Mouse (Mus musculus): ENCODE results near the gene Pphln1. TPM values are rescaled to one million over a fixed set of nuclear protein-coding genes. Genes with fewer than 3 reads are reported as not detected.
A peak's percentile ranks its signal among the peaks of the same experiment; 100 is the strongest.
"Not testable (repeated sequence)": the region's sequence is repeated elsewhere in the genome, so short reads cannot be mapped to it uniquely, and the experiment has no call there.

Pphln1 gene
- total RNA-seq (2021): 10 to 100 TPM; 31.6 to 34.3 TPM
- long read RNA-seq, partial matches to known transcripts: 1 of 8 reads
- long read RNA-seq, other reads (novel, unspliced or antisense): 6 of 8 reads

DNA sequence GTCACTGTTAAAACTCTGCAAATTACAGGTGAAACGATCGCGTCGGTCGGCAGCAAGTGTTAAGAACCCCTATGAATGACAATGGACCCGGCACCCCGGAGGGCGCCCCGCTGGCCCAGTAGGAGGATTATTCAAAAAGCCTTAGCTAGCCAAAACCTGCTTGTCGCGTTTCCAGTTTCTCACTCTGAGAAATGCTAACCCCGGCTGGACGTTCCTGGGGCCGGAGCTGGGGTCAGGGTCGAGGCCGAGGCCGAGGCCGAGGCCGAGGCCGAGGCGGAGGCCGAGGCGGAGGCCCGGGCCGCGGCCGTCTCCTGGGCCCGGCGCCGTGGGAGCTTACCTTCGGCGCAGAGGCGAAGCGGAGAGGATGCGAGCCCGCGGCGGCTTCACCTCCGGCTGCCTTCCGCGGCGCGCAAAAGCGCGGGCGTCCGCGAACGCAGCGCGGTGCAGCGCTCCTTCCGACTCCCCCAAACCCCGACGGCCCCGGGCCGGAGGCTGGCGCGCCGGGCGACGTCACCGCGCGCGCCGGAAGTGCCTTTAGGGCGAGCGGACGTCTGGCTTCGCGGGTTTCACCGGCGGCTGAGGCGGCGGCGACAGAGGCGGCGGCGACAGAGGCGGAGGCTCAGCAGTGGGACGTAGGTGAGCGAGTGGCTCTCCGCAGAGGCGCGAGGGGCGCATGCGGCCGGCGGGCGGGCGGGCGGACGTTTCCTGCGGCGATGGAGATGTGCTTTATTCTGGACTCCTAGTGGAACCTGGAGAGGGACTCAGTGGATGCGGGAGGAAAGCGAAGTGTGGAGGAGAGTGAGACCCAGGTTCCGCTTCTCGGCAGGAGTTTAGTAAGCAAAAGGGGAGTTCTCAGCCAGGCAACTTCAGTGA is at the start of gene Pphln1, which contains the start of gene Zcrb1:
Pphln1 (plus strand) TSS at position 525 of the 873 bp plus-strand sequence.
Zcrb1 (minus strand) TSS at position 509 of the 873 bp plus-strand sequence.
- DNase-seq (ENCODE audit: low spot score in 2 of 2): peak; percentile 78 to 88

DNA sequence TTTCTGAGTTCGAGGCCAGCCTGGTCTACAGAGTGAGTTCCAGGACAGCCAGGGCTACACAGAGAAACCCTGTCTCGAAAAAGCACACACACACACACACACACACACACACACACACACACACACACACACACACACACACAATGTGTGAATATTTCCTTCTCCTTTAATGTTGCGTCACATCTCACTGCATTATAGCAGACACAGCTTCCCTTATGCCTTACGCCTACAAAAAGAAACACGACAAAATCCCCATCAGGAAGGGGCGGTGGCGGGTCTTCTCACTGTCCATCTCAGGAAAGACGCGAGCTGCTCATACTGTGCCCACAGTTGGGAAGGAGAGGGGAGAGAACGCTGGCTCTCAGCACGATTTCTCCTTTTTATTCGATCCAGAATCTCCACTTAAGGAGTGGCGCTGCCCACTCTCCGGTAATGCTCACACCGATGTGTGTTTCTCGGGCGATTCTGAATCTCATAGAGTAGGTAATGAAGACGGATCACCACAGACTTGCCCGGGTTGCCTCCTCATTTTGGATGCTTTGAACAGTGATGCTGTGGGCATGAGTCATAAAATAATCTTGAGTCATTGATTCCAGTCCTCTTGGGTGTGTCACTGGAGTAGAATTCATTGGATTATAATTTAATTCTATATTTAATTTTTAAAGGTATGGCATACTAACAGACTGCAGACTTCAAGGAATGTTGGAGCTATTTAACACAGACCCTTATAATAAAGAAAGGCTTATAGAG is 39.6 kb upstream of the Pphln1 start:
- no peak for DNase-seq (ENCODE audit: low spot score in 2 of 2)

DNA sequence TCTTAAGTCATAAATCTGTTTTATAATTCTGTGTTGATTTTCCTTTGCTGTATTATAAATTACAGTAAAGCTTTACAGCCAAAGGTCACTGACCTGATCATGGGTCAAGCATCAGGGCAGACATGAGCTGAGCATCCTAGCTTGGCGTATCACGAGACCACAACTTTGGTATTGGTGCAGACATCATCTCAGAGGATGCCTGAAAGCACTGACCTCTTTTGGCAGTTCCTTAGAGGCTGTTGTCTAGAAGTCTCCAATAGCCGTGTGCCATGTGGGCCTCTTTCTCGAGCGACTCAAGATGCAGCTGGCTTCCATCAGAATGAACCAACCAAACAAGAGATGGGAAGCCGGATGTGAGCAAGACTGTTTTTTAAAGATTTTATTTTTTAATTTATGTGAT is 32.6 kb upstream of the Pphln1 start:
- DNase-seq (ENCODE audit: low spot score in 2 of 2): no peak

DNA sequence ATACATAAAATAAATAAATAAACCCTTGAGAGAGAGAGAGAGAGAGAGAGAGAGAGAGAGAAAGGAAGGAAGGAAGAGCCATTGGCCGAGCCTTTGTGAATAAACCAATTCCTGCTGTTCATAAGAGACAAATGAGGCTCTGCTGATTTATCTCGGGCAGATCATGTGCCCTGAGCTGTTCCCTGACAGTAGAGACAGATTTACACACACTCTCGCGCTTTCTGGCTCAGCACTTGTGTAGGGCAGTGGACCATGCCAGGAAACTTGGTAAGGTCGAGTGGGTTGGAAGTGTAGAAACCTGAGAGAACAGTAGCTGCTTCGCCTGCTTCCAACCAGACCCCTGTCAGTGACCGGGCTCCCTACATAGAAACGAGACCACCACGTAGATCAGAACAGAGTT is 29.6 kb upstream of the Pphln1 start:
- DNase-seq (ENCODE audit: low spot score in 2 of 2): no peak

DNA sequence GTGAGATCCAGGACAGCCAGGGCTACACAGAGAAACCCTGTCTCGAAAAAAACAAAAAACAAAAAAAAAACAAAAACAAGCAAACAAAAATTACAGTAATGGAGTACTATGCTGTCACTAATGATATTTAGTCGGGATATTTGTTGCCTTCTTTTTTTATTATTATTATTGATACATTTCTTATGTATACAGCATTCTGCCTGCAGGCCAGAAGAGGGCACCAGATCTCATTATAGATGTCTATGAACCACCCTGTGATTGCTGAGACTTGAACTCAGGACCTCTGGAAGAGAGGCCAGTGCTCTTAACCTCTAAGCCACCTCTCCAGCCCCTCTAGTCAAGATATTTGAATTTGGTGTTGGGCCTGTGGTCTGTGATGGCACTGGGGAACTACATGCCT is 26.3 kb upstream of the Pphln1 start:
- DNase-seq (ENCODE audit: low spot score in 2 of 2): no peak

DNA sequence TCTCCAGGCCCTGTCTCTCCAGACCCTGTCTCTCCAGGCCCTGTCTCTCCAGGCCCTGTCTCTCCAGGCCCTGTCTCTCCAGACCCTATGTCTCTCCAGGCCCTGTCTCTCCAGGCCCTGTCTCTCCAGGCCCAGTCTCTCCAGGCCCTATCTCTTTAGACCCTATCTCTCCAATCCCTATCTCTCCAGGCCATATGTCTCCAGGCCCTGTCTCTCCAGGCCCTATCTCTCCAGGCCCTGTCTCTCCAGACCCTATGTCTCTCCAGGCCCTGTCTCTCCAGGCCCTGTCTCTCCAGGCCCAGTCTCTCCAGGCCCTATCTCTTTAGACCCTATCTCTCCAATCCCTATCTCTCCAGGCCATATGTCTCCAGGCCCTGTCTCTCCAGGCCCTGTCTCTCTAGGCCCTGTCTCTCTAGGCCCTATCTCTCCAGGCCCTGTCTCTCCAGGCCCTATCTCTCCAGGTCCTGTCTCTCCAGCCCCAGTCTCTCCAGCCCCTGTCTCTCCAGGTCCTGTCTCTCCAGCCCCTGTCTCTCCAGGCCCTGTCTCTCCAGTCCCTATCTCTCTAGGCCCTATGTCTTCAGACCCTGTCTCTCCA is 25.5 kb upstream of the Pphln1 start:
- not testable (repeated sequence) for DNase-seq (ENCODE audit: low spot score in 2 of 2)

DNA sequence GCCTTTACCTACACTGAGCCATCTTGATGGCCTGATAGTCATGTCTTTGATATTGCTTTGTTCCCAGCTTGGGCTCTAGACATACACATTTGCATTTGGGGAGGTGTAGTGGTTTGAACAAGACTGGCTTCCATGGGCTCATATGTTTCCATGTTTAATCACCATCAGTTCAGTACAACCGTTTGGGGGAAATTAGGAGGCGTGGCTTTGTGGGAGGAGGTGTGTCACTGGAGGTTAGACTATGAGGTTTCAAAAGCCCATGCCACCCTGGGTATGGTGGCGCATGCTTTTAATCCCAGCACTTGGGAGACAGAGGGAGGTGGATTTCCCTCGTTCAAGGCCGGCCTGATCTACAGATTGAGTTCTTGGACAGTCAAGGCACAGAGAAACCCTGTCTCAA is 22.5 kb upstream of the Pphln1 start:
- DNase-seq (ENCODE audit: low spot score in 2 of 2): no peak

DNA sequence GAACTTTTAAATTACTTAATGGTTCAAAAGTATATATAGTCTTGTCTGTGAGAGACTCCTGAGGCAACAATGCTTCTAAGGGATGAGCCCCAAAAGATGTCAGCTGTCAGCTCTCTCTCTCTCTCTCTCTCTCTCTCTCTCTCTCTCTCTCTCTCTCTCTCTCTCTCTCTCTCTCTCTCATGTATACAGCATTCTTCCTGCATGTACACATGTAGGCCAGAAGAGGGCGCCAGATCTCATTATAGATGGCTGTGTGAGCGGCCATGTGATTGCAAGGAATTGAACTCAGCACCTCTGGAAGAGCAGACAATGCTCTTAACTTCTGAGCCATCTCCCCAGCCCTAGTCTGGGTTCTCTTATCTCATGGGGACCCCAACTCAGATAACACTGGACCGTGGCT is 19.0 kb upstream of the Pphln1 start:
- no peak for DNase-seq (ENCODE audit: low spot score in 2 of 2)

DNA sequence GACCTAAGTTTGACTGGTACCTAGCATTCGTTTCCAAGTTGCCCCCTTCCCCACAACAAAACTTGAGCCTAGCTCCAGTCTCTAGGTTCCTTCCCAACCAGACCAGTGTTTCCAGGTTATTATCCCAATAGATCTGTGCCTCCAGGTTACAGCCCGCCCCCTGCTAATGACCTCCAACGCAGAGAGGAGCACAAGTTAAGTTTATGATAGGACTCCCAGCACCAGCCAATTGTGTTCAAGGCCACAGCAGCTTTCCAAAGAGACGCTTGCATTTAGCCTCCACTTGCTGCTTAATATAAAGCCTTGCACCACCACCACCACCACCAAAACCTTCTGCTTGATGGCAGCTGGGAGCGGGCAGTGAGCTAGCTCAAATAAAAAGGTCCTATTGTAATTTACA is 16.8 kb upstream of the Pphln1 start:
- no peak for DNase-seq (ENCODE audit: low spot score in 2 of 2)

DNA sequence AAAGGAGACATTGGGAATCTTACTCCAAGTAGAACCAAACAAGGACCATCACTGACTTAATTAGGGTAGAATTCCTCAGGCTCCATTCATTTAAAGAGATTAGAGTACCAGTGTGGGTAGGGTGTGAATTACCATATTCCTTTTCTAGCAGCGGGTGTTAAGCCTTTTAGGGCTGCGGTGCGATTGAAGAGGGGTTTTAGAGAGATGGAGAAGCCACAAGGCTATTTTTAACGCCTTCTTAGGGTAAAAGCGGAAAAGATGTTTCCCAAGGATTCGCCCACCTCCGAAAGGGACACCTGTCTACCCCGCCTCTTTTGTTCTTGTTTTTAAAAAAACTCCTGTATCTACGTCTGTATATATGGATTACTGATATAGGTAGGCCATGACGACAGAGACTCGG is 881 bp upstream of the Pphln1 start:
- DNase-seq (ENCODE audit: low spot score in 2 of 2): no peak

DNA sequence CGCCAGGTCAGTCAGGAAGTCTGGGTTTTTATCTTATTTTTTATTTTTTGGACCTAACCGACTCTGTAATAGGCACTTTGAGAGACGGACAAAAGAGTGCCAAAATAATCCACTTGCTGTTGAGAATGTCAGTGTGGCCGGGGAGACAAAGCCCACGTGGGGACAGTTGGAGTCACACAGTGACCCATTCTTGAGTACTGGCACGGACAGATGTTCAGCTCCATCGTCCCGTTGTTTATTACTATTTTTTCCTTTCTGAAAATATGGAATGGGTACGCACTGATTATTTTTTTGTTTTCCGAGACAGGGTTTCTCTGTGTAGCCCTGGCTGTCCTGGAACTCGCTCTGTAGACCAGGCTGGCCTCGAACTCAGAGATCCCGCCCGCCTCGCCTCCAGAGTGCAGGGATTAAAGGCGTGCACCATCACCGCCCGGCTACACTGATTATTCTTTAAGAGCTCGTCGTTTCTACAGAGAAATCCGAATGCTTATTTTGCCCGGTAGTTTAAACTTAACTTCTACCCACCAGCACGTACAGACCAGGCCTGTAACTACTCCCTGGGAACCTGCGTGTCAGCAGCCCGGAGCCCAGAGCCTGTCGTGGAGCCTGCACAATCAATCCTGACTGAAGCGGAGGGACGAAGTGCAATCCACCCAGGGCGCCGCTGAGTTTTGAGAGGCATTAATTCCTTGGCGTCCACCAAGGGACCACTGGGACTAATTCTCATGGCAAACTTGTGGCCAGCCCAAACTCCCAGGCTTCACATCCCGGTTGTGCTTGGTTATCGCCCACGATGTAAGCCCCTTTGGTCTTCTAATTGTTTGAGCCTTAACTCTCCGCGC is 770 bp downstream of the Pphln1 start:
- DNase-seq (ENCODE audit: low spot score in 2 of 2): no peak

DNA sequence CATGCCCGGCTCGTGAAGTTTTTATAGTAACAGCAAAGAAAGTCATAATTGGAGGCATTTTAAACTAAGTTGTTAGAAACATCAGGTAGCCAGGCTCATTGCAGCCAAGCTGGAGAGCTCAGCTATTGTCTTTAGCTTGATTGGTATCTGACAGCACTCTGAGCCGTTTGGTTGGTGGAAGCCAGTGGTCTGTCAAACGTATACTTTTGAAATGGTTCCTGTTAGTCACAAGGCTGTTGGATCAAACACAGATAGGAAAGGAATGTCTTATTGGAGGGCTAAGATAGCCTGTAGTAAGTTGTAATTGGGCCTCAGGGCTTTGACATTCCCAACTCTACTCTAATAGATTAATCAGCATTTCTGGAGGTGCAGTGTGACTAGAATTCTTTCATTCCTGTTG is 3.3 kb downstream of the Pphln1 start:
- DNase-seq (ENCODE audit: low spot score in 2 of 2): no peak

DNA sequence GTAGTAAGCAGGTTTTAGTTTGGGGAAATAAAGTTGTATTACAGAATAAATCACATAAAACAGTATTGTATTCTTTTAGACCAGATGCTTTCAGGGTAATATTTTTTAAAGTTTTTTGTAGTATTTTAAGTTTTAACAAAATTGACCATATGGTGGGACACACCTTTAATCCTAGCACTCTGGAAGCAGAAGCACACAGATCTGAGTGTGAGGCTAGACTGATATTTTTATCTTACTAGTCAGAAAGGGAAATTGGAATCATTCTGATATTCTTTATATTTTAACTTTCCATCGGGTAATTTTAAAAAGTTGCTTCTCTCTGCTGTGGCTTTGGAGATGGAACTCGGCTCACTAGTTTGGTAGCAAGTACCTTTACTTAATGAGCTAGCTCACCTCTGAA is 4.6 kb downstream of the Pphln1 start:
- no peak for DNase-seq (ENCODE audit: low spot score in 2 of 2)

DNA sequence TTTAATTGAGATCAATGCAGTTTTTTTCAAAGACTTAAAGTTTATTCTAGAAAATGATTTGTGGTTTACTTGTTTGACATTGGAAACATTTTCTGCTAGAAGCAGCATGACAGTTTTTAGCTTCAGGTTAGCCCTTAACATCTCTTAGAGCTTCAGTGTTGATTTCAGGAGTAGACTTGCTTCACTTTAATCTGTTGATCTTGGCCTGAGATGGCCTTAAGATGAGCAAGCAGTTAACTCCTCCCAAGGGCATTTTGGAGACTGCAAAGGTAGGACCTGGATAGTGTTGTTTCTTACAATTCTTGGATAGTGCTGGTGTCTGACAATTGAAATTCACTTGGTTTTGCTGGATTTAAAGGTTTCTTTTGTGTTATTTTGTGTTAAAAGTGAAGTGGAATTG is 6.7 kb downstream of the Pphln1 start:
- DNase-seq (ENCODE audit: low spot score in 2 of 2): no peak

DNA sequence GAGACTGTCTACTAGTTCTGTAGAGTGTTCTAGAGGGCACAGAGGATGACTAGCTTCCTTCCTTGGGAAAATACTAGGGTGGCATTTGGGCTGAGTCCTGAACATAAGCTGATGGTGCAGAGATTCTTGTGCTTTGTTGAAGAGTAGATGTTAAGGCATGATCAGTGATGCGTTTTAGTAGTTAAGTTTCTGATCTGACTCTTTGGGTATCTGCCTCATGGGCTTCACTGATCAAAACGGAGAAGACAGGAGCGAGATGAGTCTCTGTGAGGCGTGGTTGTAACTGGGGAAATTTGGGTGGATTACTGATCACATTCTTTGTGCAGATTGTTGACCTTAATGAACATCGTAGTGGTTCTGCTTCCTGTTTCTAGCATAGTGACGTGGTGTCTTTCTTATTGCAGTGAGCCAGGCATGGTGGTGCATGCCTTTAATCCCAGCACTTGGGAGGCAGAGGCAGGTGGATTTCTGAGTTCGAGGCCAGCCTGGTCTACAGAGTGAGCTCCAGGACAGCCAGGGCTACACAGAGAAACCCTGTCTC is 7.4 kb downstream of the Pphln1 start:
- no peak for DNase-seq (ENCODE audit: low spot score in 2 of 2)

DNA sequence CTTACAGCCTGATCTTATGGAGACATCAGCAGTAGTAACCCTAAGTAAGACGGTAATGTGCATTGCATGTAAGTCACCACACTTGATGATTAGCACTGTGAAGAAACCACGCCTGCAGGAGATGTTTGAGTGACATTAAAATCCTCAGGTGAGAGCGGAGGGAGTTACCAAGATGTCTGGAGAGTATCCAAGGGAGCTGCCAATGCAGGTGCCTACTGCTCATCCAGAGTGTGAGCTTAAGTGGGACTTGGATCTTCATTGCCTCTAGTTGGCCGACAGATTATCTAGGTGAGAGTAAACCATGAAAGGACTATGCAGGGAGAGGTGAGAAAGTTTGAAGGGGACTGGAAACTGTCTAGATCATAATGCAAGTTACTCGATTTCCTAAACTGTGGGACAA is 8.3 kb downstream of the Pphln1 start:
- DNase-seq (ENCODE audit: low spot score in 2 of 2): no peak

DNA sequence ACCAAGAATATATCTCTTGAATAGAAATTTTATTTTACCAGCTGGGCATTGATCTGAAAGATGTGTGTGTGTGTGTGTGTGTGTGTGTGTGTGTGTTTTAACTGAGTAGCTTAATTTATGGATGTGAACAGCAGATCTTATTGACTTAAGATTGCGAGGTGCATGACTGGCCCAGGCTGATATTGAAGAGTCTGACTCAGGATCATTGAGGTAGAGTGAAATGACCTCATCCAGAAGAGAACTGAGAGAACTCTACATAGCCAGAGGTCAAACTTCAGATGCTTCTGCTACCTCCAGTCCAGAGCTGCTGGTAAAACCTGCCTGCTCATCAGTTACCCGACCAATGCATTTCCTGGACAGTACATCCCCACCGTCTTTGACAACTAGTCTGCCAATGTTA is 14.3 kb downstream of the Pphln1 start:
- DNase-seq (ENCODE audit: low spot score in 2 of 2): no peak

DNA sequence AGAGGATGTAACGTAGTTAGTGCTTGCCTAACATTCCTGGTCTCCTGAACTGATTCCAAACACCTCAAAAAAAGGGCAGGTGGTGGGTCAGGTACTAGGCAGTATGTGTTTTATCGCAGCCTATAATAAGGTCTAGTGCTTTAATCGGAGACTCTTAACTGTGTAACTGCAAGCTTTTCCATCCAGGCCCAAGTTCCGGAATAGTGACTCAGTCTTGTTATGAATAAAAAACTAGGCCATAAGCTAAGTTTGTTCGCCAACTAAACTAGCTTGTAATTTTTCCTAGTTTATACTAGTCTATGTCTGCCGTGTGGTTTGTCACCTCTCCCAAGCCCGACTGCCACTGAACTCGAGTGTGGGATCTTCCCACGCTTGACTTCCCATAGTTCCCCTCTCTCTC is 16.3 kb downstream of the Pphln1 start:
- DNase-seq (ENCODE audit: low spot score in 2 of 2): no peak

DNA sequence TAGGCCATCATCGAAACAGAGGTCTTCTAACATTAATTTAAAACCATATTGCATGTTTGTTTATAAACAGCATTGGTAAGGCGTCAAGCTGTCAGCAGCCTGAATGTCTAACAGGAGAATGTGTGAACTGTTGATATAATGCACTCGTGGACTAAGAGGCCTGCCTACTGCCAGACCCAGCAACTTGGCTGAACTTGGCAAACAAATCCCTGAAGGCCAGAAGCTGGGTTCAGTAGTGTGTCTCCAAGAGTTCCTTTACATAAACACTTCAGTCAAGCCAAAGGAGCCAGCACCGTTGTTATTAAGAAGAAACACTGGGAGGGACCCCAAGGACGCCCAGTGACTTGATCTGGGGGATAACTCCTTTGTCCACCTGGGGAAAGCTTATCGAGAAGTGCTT is 18.1 kb downstream of the Pphln1 start:
- DNase-seq (ENCODE audit: low spot score in 2 of 2): no peak

DNA sequence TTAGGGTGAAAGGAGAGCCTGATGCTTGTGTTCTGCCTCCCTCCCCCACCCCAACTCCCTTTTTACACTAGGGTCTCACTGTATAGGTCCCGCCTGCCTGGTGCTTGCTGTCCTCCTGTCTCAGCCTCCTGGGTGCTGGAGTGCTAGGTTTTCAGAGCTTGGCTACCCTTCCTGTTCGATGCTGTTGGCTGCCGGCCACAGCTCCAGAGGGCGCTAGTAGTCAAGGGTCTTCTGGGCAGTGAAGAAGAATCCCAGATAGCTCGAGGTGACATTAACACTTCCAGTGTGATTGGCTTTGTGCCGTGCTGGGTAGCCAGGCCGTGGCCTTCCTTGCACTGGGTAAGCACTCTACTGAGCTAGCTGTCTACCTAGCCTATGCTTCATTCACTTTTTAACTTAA is 22.4 kb downstream of the Pphln1 start:
- DNase-seq (ENCODE audit: low spot score in 2 of 2): no peak

DNA sequence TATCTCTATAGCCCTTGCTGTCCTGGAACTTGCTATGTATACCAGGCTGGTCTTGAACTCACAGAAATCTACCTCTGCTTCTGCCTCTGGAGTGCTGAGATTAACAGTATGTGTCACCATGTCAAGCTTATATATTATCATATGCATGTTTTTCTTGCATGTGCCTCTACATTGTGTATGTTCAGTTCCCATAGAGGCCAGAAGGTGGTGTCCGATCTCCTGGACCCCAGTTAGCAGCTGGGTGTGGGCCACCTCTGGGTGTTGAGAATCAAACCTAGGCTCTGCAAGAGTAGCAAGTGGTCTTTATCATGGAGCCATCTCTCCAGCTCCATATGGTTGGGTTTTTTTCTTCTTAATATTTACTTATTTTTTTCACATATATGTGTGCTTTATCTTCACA is 24.4 kb downstream of the Pphln1 start:
- no peak for DNase-seq (ENCODE audit: low spot score in 2 of 2)
